Mouse (Mus musculus) C2C12 (cell line): ENCODE measurements around the gene Mrpl3.

Experiments used
- CEBPB ChIP-seq: IDR thresholded peaks from one replicate; pipeline ENCODE4 v1.6.1; 2011; ENCODE audit warnings: low read depth, mild to moderate bottlenecking, control low read depth, moderate library complexity
- CTCF ChIP-seq: IDR thresholded peaks from one replicate; pipeline ENCODE4 v1.5.1; 2011; ENCODE audit not compliant: control insufficient read depth, insufficient read depth, insufficient read length
- FOSL1 ChIP-seq: IDR thresholded peaks from one replicate; pipeline ENCODE4 v1.8.0; 2011; ENCODE audit warnings: mild to moderate bottlenecking, low read length; ENCODE audit not compliant: poor library complexity, insufficient read depth, severe bottlenecking
- MAX ChIP-seq: IDR thresholded peaks from one replicate; pipeline ENCODE4 v1.6.1; 2011; ENCODE audit warnings: mild to moderate bottlenecking, control low read depth
- MYOD1 ChIP-seq: IDR thresholded peaks from one replicate; pipeline ENCODE4 v1.6.1; 2011; ENCODE audit warnings: low read depth; ENCODE audit not compliant: control insufficient read depth, insufficient read length
- USF1 ChIP-seq: IDR thresholded peaks from one replicate; pipeline ENCODE4 v1.6.1; 2011; ENCODE audit warnings: low read depth, mild to moderate bottlenecking, control low read depth, moderate library complexity

DNA sequence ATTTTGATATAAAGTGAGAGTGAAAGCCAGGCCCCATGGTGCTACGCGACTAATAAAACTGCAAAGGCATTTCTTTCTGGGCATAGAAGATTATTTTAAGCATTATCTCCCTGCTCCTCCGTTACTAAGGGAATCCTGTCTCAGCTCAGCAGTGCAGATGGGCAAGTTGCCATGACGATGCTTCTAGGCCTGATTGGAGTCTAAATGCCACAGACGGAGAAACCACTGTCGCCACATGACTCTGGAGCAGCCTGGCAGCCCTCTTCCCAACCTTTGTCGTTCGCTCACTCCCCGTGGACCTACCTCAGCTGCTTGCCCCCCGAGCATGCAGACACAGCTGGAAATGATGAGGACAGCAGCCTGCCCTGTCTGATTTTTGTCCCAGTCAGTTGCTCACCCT, 4.7 kb upstream of the Mrpl3 start:
- TF ChIP-seq CTCF (no peak), FOSL1 (no peak), CEBPB (no peak), USF1 (no peak), MAX (no peak), MYOD1 (no peak)
